Mouse (Mus musculus): ENCODE data around the gene Igsf8. TPM values are rescaled to one million over a fixed set of nuclear protein-coding genes. Genes with fewer than 3 reads are reported as not detected.

The Igsf8 gene
- polyA plus RNA-seq, 1 experiment from 2014 or later: 26.1 TPM

- Histone ChIP-seq H3K36me3 (peaks cover 43% of the 10 kb centered on the region), H3K4me1 (replicated peaks) (peaks cover 31% of the 10 kb centered on the region), H3K27me3 (replicated peaks) (no peaks in the 10 kb centered on the region), H3K9me3 (replicated peaks) (no peaks in the 10 kb centered on the region), H3K4me3 (no peak overlapping the region), H3K4me2 (no peak overlapping the region), H3K9ac (no peak overlapping the region), H3K27ac (ENCODE audit: poor library complexity, severe bottlenecking) (no peak overlapping the region)
- no peak for ATAC-seq (ENCODE audit: insufficient number of reproducible peaks, low FRiP score)
- WGBS: 74% methylated on average over 2 of the region's 2 CpGs
These were observed 31.4 kb downstream of the Igsf8 start for GRCm38 (mm10) chr1:172292880-172293279.

DNA sequence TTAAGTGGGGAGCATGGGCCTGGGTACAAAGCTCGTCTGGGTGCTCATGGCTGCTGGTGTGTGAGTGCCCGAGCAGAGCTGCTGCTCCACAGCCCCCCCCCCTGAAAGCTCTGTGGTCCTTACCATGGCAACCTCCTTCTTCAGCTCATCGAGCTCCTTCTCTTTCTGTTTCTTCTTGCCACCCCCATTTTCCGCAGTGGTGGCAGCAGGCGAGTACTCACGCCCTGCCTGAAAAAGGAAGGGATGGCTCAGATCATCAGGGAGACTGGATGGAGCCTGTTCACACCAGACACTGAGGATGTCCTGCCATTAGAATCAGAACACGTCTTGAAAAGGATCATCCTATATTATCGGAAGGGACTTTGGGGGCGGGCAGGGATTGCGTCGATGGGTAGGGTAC lies 32.0 kb downstream of the Igsf8 start:
- no peak overlapping the region for H3K4me3 ChIP-seq
- peaks cover 41% of the 10 kb centered on the region for H3K36me3 ChIP-seq
- H3K9me3 ChIP-seq (replicated peaks): no peaks in the 10 kb centered on the region
- WGBS: 85% methylated on average over 11 of the region's 11 CpGs
- H3K4me2 ChIP-seq: no peak overlapping the region
- H3K27me3 ChIP-seq (replicated peaks): no peaks in the 10 kb centered on the region
- no peak for ATAC-seq (ENCODE audit: insufficient number of reproducible peaks, low FRiP score)
- H3K9ac ChIP-seq: no peak overlapping the region
- no peak overlapping the region for H3K27ac ChIP-seq (ENCODE audit: poor library complexity, severe bottlenecking)
- H3K4me1 ChIP-seq (replicated peaks): peaks cover 36% of the 10 kb centered on the region

DNA sequence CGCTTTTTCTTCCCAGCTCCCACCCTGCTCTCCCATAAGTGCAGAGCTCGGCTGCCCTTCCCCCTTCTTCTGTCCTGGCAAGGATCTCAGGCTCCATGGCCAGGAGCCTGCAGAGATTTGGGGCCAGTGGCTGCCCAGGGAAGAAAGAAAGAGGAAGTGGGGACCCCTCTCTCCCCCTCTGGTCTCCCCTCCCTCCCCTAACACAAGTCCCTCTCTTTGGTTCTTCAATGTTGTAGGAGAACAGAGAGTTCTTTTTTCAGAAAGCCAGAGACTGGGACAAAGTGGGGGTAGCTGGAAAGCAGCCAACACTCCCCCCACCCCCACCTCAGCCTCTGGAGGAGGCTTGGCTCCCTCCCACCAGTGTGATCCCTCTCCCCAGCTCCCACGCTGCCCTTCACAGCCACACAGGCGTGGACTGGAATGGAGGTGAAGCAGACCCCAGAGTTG lies 34.3 kb downstream of the Igsf8 start:
- no peaks in the 10 kb centered on the region for H3K27me3 ChIP-seq (replicated peaks)
- peaks cover 58% of the 10 kb centered on the region for H3K4me1 ChIP-seq (replicated peaks)
- no peak overlapping the region for H3K4me3 ChIP-seq
- peak overlapping the region; percentile 81 for H3K27ac ChIP-seq (ENCODE audit: poor library complexity, severe bottlenecking)
- H3K36me3 ChIP-seq: peaks cover 20% of the 10 kb centered on the region
- peak overlapping the region; percentile 50; the same call in 1 of the 2 replicates for H3K9ac ChIP-seq
- no peak for ATAC-seq (ENCODE audit: insufficient number of reproducible peaks, low FRiP score)
- no peaks in the 10 kb centered on the region for H3K9me3 ChIP-seq (replicated peaks)
- H3K4me2 ChIP-seq: peak overlapping the region; percentile 68
- WGBS: 31% methylated on average over 4 of the region's 4 CpGs

- Histone ChIP-seq H3K4me1 (replicated peaks) (peaks cover 66% of the 10 kb centered on the region), H3K4me2 (peak overlapping the region; percentile 68)
- ATAC-seq (ENCODE audit: insufficient number of reproducible peaks, low FRiP score): no peak
These were observed 35.5 kb downstream of the Igsf8 start for GRCm38 (mm10) chr1:172296816-172297510.

DNA sequence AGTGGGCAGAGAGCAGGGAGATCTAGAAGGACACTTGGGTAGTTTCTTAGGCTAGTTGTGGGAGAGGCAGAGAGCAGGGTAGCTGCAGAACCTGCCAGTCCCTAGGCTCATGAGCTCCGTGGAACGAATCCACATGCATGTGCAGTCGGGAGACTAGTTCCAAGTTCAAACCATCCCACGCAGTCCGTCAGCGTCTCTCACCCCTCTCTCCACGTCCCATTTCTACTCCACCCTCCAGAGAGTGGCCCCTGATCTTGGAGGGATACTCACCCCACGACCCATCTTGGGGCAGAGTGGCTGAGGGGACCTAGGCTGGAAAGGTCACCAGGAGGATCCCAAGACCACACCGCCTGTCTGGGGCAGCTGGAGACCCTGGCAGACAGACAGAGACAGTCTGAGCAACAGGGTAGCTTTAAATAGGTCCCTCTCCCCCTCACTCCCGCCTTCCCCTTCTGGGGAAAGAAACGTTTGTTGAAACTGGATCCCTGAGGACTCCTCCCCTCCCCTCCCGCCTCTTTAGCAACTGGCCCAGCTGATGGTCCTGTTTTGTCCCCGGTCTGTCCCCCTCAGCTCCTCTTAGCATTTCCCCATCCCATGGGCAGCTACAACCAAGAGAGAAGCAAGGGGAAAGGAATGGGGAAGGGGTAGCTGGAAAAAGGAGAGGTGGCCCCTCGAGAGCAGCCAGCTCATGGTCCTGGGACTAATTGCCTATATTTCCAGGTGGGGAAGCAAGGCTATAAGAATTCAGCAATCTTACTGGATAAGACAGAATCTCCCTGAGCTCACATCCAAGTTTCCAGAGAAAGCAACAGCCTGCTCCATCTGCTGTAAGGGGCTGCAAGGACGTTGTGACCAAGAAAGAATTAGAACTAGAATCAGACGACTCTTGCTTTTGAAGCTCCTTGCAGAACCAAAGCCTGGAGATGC lies 36.4 kb downstream of the Igsf8 start, which contains the start of gene Atp1a2:
Gene Atp1a2 (minus strand): TSS at position 454 of the 927 bp plus-strand sequence.
- peaks cover 75% of the 10 kb centered on the region for H3K4me1 ChIP-seq (replicated peaks)
- peak within 1 kb of the TSS; percentile 68 for H3K4me2 ChIP-seq
- 8% methylated on average over 16 of the region's 16 CpGs for WGBS
- no peaks in the 10 kb centered on the region for H3K9me3 ChIP-seq (replicated peaks)
- no peaks in the 10 kb centered on the region for H3K27me3 ChIP-seq (replicated peaks)
- H3K36me3 ChIP-seq: peaks cover 4% of the 10 kb centered on the region; the same call in 1 of the 2 replicates
- peak within 1 kb of the TSS; percentile 65 for H3K9ac ChIP-seq
- H3K27ac ChIP-seq (ENCODE audit: poor library complexity, severe bottlenecking): peak within 1 kb of the TSS; percentile 81
- peak; percentile 51 for ATAC-seq (ENCODE audit: insufficient number of reproducible peaks, low FRiP score)
- peak within 1 kb of the TSS; percentile 47 for H3K4me3 ChIP-seq

More at GRCm38 (mm10) chr1:172296816-172297510, 35.5 kb downstream of the Igsf8 start:
- Histone ChIP-seq H3K36me3 (peaks cover 9% of the 10 kb centered on the region; the same call in 1 of the 2 replicates), H3K27ac (ENCODE audit: poor library complexity, severe bottlenecking) (peak overlapping the region; percentile 81), H3K4me3 (peak overlapping the region; percentile 47), H3K9me3 (replicated peaks) (no peaks in the 10 kb centered on the region), H3K9ac (peak overlapping the region; percentile 65), H3K27me3 (replicated peaks) (no peaks in the 10 kb centered on the region)
- WGBS: 75% methylated on average over 6 of the region's 6 CpGs

GRCm38 (mm10) chr1:172299528-172299927 lies 38.1 kb downstream of the Igsf8 start:
- peak overlapping the region; percentile 76 for H3K27ac ChIP-seq (ENCODE audit: poor library complexity, severe bottlenecking)
- H3K36me3 ChIP-seq: no peaks in the 10 kb centered on the region
- H3K9ac ChIP-seq: no peak overlapping the region
- H3K4me1 ChIP-seq (replicated peaks): peaks cover 81% of the 10 kb centered on the region
- WGBS: 36% methylated on average over 7 of the region's 7 CpGs
- no peak for ATAC-seq (ENCODE audit: insufficient number of reproducible peaks, low FRiP score)
- no peaks in the 10 kb centered on the region for H3K9me3 ChIP-seq (replicated peaks)
- no peaks in the 10 kb centered on the region for H3K27me3 ChIP-seq (replicated peaks)
- H3K4me2 ChIP-seq: no peak overlapping the region
- no peak overlapping the region for H3K4me3 ChIP-seq

DNA sequence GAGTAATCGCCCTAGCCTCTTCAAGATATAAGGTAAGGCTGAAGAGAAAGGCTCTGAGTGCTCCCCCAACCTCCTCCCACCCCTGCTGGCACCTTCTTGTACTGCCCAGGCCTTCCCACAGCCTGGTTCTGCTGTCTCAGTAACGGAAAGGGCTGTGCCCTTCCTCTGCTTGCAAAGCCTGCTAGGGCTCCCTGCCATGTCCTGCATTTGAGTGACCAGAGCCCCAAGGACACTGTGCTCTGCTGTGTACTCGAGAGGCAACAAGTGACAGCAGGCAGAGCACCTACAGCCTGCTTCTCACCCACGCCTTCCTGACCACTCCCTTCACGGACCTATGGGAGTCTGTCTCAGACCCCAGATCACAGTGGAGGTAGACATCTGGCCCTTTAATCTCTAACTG lies 38.8 kb downstream of the Igsf8 start:
- no peak for ATAC-seq (ENCODE audit: insufficient number of reproducible peaks, low FRiP score)
- 37% methylated on average over 5 of the region's 5 CpGs for WGBS
- H3K4me3 ChIP-seq: no peak overlapping the region
- peaks cover 80% of the 10 kb centered on the region for H3K4me1 ChIP-seq (replicated peaks)
- H3K27ac ChIP-seq (ENCODE audit: poor library complexity, severe bottlenecking): peak overlapping the region; percentile 76
- H3K36me3 ChIP-seq: no peaks in the 10 kb centered on the region
- no peaks in the 10 kb centered on the region for H3K9me3 ChIP-seq (replicated peaks)
- H3K27me3 ChIP-seq (replicated peaks): no peaks in the 10 kb centered on the region
- H3K9ac ChIP-seq: no peak overlapping the region
- H3K4me2 ChIP-seq: no peak overlapping the region

- peaks cover 71% of the 10 kb centered on the region for H3K4me1 ChIP-seq (replicated peaks)
- no peaks in the 10 kb centered on the region for H3K9me3 ChIP-seq (replicated peaks)
- no peak overlapping the region for H3K4me3 ChIP-seq
- no peak for ATAC-seq (ENCODE audit: insufficient number of reproducible peaks, low FRiP score)
- 0 out of 2 replicates have a peak overlapping the region, but pooled peaks have one; percentile 44 for H3K9ac ChIP-seq
- no peaks in the 10 kb centered on the region for H3K36me3 ChIP-seq
- no peaks in the 10 kb centered on the region for H3K27me3 ChIP-seq (replicated peaks)
- H3K27ac ChIP-seq (ENCODE audit: poor library complexity, severe bottlenecking): no peak overlapping the region
- 54% methylated on average over 12 of the region's 12 CpGs for WGBS
- no peak overlapping the region for H3K4me2 ChIP-seq
These were observed 39.7 kb downstream of the Igsf8 start for GRCm38 (mm10) chr1:172301180-172301579.

DNA sequence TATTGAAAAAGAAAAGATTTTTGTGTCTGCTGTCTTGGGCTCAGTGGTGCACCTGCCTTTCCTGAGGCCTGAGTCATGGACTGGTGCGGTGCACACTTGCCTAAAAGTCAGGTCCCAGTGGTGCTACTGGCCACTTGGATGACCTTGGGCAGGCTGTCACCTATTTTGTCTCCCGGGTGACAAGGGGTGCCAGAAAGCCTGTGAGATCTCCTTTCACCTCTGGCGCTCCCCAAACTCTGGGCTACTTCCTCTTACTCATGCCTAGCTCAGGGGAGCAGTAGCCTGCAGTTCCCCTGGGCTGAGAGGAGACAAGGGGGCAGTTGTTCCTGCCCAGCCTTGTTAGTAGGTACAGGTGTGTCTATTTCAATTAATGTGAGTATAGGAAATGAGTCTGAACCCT lies 40.9 kb downstream of the Igsf8 start:
- H3K4me2 ChIP-seq: no peak overlapping the region
- no peak for ATAC-seq (ENCODE audit: insufficient number of reproducible peaks, low FRiP score)
- no peaks in the 10 kb centered on the region for H3K9me3 ChIP-seq (replicated peaks)
- H3K27ac ChIP-seq (ENCODE audit: poor library complexity, severe bottlenecking): no peak overlapping the region
- 55% methylated on average over 3 of the region's 3 CpGs for WGBS
- no peak overlapping the region for H3K4me3 ChIP-seq
- no peak overlapping the region for H3K9ac ChIP-seq
- peaks cover 64% of the 10 kb centered on the region for H3K4me1 ChIP-seq (replicated peaks)
- H3K27me3 ChIP-seq (replicated peaks): no peaks in the 10 kb centered on the region
- H3K36me3 ChIP-seq: no peaks in the 10 kb centered on the region

DNA sequence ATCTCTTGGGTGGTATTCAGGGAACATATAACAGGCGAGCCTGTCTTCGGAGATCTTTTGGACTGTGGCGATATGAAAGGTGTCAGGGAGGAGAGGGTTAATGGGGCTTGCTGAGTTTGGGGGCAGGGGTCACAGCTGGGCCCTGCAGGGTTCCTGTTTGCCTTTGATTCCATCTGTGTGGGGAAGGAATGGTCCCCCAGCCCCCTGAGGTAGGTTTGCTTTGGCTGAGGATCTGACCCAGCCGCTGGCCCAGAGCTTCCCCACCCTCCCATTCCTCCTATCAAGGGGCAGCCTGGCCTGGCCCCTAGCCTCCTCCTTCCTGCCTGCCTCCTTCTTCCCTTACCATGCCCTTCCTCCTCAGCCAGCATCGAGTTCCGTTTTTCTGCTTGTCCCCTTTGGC lies 41.4 kb downstream of the Igsf8 start:
- H3K36me3 ChIP-seq: no peaks in the 10 kb centered on the region
- WGBS: 33% methylated on average over 6 of the region's 6 CpGs
- H3K27me3 ChIP-seq (replicated peaks): no peaks in the 10 kb centered on the region
- H3K9ac ChIP-seq: no peak overlapping the region
- ATAC-seq (ENCODE audit: insufficient number of reproducible peaks, low FRiP score): no peak
- H3K9me3 ChIP-seq (replicated peaks): no peaks in the 10 kb centered on the region
- H3K4me3 ChIP-seq: no peak overlapping the region
- H3K4me2 ChIP-seq: no peak overlapping the region
- H3K4me1 ChIP-seq (replicated peaks): peaks cover 59% of the 10 kb centered on the region
- no peak overlapping the region for H3K27ac ChIP-seq (ENCODE audit: poor library complexity, severe bottlenecking)

- WGBS: 30% methylated on average over 6 of the region's 6 CpGs
- H3K9me3 ChIP-seq (replicated peaks): no peaks in the 10 kb centered on the region
- ATAC-seq (ENCODE audit: insufficient number of reproducible peaks, low FRiP score): peak; percentile 55
- H3K9ac ChIP-seq: no peak overlapping the region
- H3K36me3 ChIP-seq: no peaks in the 10 kb centered on the region
- H3K4me2 ChIP-seq: no peak overlapping the region
- H3K4me3 ChIP-seq: no peak overlapping the region
- H3K27me3 ChIP-seq (replicated peaks): no peaks in the 10 kb centered on the region
- peaks cover 48% of the 10 kb centered on the region for H3K4me1 ChIP-seq (replicated peaks)
- H3K27ac ChIP-seq (ENCODE audit: poor library complexity, severe bottlenecking): no peak overlapping the region
These were observed 43.0 kb downstream of the Igsf8 start for GRCm38 (mm10) chr1:172304443-172304842.
